Mouse (Mus musculus) lung, adult 2 months (tissue): ENCODE measurements around the gene Brca2. TPM values are rescaled to one million over a fixed set of nuclear protein-coding genes. Genes with fewer than 3 reads are reported as not detected.

Source experiments
- DNase-seq: peaks from one replicate; pipeline ENCODE4 v3.0.0; 2022
- H3K4me1 ChIP-seq: fragments of 200-500 bp; 2 replicates; pipeline ENCODE4 v1.6.1; 2011; ENCODE audit warnings: low read length; ENCODE audit not compliant: control insufficient read depth, insufficient read depth
- H3K4me3 ChIP-seq: fragments of 200-500 bp; replicated peaks from 2 replicates; pipeline ENCODE3; 2011; ENCODE audit warnings: low read depth, mild to moderate bottlenecking, control low read depth, low read length; ENCODE audit errors: extremely low read depth
- CTCF ChIP-seq: fragments of 200-500 bp; IDR thresholded peaks from 2 replicates; pipeline ENCODE4 v1.5.1; 2011; ENCODE audit warnings: mild to moderate bottlenecking, low read length, control low read depth; ENCODE audit not compliant: insufficient read depth
- POLR2A ChIP-seq: fragments of 200-500 bp; IDR thresholded peaks from 2 replicates; pipeline ENCODE4 v1.6.1; 2011; ENCODE audit warnings: low read depth, mild to moderate bottlenecking, control low read depth, low read length, borderline replicate concordance; ENCODE audit errors: extremely low read depth
- WGBS: fragments of 180-500 bp; shearing (Covaris S2); methylation state at CpG from one replicate; pipeline ENCODE4 v1.1.7; 2018; 5-methylcytosine and 5-hydroxymethylcytosine counted together
- polyA plus RNA-seq: library from polyadenylated mRNA; depleted of rRNA; stranded (reverse); fragments of >200 nt; gene quantifications from 2 replicates; pipeline ENCODE4 v1.2.3, GENCODE M21; 2012

Gene Brca2
- polyA plus RNA-seq, 1 experiment: 1.8 TPM

GRCm38 (mm10) chr5:150583181-150583580 is 60.8 kb downstream of the Brca2 start:
- Histone ChIP-seq H3K4me1 (peaks cover 3% of the 10 kb centered on the region; the same call in 1 of the 2 replicates), H3K4me3 (no peak overlapping the region)
- WGBS: 69% methylated on average over 5 of the region's 5 CpGs
- no peak for DNase-seq
- TF ChIP-seq CTCF: no peak
- TF ChIP-seq POLR2A: no peak

- no peak for DNase-seq
- Histone ChIP-seq H3K4me3 (no peak overlapping the region), H3K4me1 (peaks cover 3% of the 10 kb centered on the region; the same call in 1 of the 2 replicates)
- no peak for TF ChIP-seq CTCF
- no peak for TF ChIP-seq POLR2A
- 40% methylated on average over 5 of the region's 5 CpGs for WGBS
Measured at GRCm38 (mm10) chr5:150583622-150584336, 61.3 kb downstream of the Brca2 start.

GRCm38 (mm10) chr5:150584337-150584729 is 61.9 kb downstream of the Brca2 start:
- H3K4me1 ChIP-seq: peaks cover 3% of the 10 kb centered on the region; the same call in 1 of the 2 replicates
- no peak overlapping the region for H3K4me3 ChIP-seq
- WGBS: 51% methylated on average over 6 of the region's 6 CpGs
- TF ChIP-seq CTCF (no peak), POLR2A (no peak)
- no peak for DNase-seq

GRCm38 (mm10) chr5:150589945-150590344 is 67.5 kb downstream of the Brca2 start:
- DNase-seq: no peak
- TF ChIP-seq POLR2A (no peak), CTCF (no peak)
- no peak overlapping the region for H3K4me3 ChIP-seq
- 68% methylated on average over 2 of the region's 2 CpGs for WGBS
- H3K4me1 ChIP-seq: no peaks in the 10 kb centered on the region

- 68% methylated on average over 13 of the region's 13 CpGs for WGBS
- no peak for DNase-seq
- peak overlapping the region; percentile 32 for H3K4me3 ChIP-seq
- TF ChIP-seq CTCF (no peak), POLR2A (no peak)
- H3K4me1 ChIP-seq: no peaks in the 10 kb centered on the region
Measured at GRCm38 (mm10) chr5:150592186-150592903, 69.9 kb downstream of the Brca2 start.

GRCm38 (mm10) chr5:150592904-150593755 is 70.7 kb downstream of the Brca2 start:
- DNase-seq: peak; percentile 52
- peak overlapping the region; percentile 40 for H3K4me3 ChIP-seq
- no peaks in the 10 kb centered on the region for H3K4me1 ChIP-seq
- 13% methylated on average over 40 of the region's 40 CpGs for WGBS
- TF ChIP-seq CTCF (no peak), POLR2A (no peak)

- WGBS: under 1% methylated on average over 102 of the region's 102 CpGs
- peak; percentile 62; the same call in 1 of the 2 replicates for TF ChIP-seq POLR2A
- TF ChIP-seq CTCF: no peak
- DNase-seq: peak; percentile 60
- Histone ChIP-seq H3K4me3 (peak overlapping the region; percentile 67), H3K4me1 (no peaks in the 10 kb centered on the region)
Measured at GRCm38 (mm10) chr5:150593756-150594648, 71.6 kb downstream of the Brca2 start.

- H3K4me3 ChIP-seq: peak overlapping the region; percentile 67
- no peaks in the 10 kb centered on the region for H3K4me1 ChIP-seq
- TF ChIP-seq POLR2A (no peak), CTCF (no peak)
- 9% methylated on average over 17 of the region's 17 CpGs for WGBS
- no peak for DNase-seq
Measured at GRCm38 (mm10) chr5:150594649-150595339, 72.4 kb downstream of the Brca2 start.
